Mouse (Mus musculus) bone marrow, adult 2 months (tissue): ENCODE data around the gene Acadm.

Experiments used
- CTCF ChIP-seq: fragments of 200-500 bp; IDR thresholded peaks from 2 replicates; pipeline ENCODE4 v1.5.1; 2011; ENCODE audit warnings: low read length, control low read depth; ENCODE audit not compliant: control insufficient read depth, insufficient read depth
- POLR2A ChIP-seq: fragments of 200-500 bp; IDR thresholded peaks from 2 replicates; pipeline ENCODE4 v1.6.1; 2011; ENCODE audit warnings: low read depth, mild to moderate bottlenecking, control low read depth, low read length, borderline replicate concordance; ENCODE audit not compliant: control insufficient read depth

- TF ChIP-seq CTCF (no peak), POLR2A (no peak)
These were observed 14.9 kb downstream of the Acadm start for GRCm38 (mm10) chr3:153929526-153929925.
